Mouse (Mus musculus) ES-Bruce4 (cell line): Measurements from ENCODE around the gene Cd33.

Source experiments
- CTCF ChIP-seq: IDR thresholded peaks from one replicate; pipeline ENCODE4 v1.8.1; 2011; ENCODE audit warnings: low read depth, low read length
- EP300 ChIP-seq: IDR thresholded peaks from 2 replicates; pipeline ENCODE4 v1.6.1; 2011; ENCODE audit warnings: low read depth, low read length; ENCODE audit not compliant: insufficient read depth
- POLR2A ChIP-seq: IDR thresholded peaks from one replicate; pipeline ENCODE4 v1.8.1; 2011; ENCODE audit warnings: low read length; ENCODE audit not compliant: insufficient read depth

DNA sequence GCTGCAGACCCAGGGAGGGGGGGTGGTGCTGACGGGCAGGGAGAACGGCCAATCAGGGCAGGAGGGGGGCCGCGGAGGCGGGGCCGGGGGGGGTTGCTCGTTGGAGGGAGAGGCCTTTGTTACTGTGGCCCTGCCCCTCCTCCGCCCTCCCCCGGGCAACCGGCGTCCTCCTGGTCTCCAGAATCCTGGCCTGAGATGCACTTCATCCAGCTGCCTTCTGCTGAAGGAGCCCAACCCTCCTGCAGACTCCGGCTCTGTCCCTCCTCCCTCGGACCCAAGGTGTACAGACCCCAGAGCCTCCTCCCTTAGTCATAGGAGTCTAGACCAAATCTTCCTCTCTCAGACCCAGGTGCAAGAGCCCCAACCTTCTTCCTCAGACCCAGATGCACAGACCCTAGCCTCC is 54.0 kb downstream of the Cd33 start:
- no peak for TF ChIP-seq CTCF
- no peak for TF ChIP-seq POLR2A
- TF ChIP-seq EP300 = no peak
